Mouse (Mus musculus) MEL (cell line): Measurements from ENCODE around the gene Aph1c. TPM values are rescaled to one million over a fixed set of nuclear protein-coding genes. Genes with fewer than 3 reads are reported as not detected.

Source experiments
- DNase-seq: peaks from one replicate; pipeline ENCODE4 v3.0.0; 2011; ENCODE audit warnings: low read depth, low spot score
- H3K27ac ChIP-seq: 2 replicates; pipeline ENCODE4 v1.5.1; 2012; ENCODE audit warnings: low read depth, mild to moderate bottlenecking, control low read depth, low read length, moderate library complexity; ENCODE audit not compliant: control insufficient read depth
- H3K27me3 ChIP-seq, 2 experiments: fragments of 150-350 bp in 1 of 2; sonication (generic) in 1 of 2; 2 replicates each; pipeline ENCODE4 v1.6.1; 2012; ENCODE audit warnings: low read length in 2 of 2, mild to moderate bottlenecking in 2 of 2, improper control_type of control experiment in 1 of 2, moderate library complexity in 1 of 2; ENCODE audit not compliant: insufficient read depth in 2 of 2, control insufficient read depth in 1 of 2
- H3K36me3 ChIP-seq, 2 experiments: 2 replicates each; pipeline ENCODE4 v1.6.1; 2012 to 2014; ENCODE audit warnings: low read length in 2 of 2, improper control_type of control experiment in 1 of 2, inconsistent platforms in 1 of 2, mild to moderate bottlenecking in 1 of 2; ENCODE audit not compliant: insufficient read depth in 2 of 2, control insufficient read depth in 1 of 2
- H3K4me1 ChIP-seq, 2 experiments: fragments of 150-350 bp in 1 of 2; sonication (generic) in 1 of 2; 2 replicates each; pipeline ENCODE4 v1.6.1; 2012; ENCODE audit warnings: low read length in 2 of 2, improper control_type of control experiment in 1 of 2, mild to moderate bottlenecking in 1 of 2; ENCODE audit not compliant: insufficient read depth in 2 of 2, control insufficient read depth in 1 of 2
- H3K4me3 ChIP-seq, 2 experiments: fragments of 150-350 bp in 1 of 2; sonication (generic) in 1 of 2; 2 replicates each; pipeline ENCODE4 v1.5.1; 2012; ENCODE audit warnings: low read depth in 2 of 2, low read length in 2 of 2, mild to moderate bottlenecking in 2 of 2, moderate library complexity in 2 of 2, control low read depth in 1 of 2, improper control_type of control experiment in 1 of 2; ENCODE audit not compliant: control insufficient read depth in 1 of 2, insufficient read depth in 1 of 2
- H3K79me2 ChIP-seq: 2 replicates; pipeline ENCODE4 v1.6.1; 2012; ENCODE audit warnings: mild to moderate bottlenecking, low read length, moderate library complexity; ENCODE audit not compliant: control insufficient read depth, poor library complexity, insufficient read depth
- H3K9ac ChIP-seq: 2 replicates; pipeline ENCODE4 v1.6.1; 2012; ENCODE audit warnings: low read depth, mild to moderate bottlenecking, control low read depth, low read length, moderate library complexity; ENCODE audit not compliant: control insufficient read depth, poor library complexity, severe bottlenecking
- H3K9me3 ChIP-seq: fragments of 150-350 bp; sonication (generic); replicated peaks from 2 replicates; pipeline ENCODE4 v1.6.1; 2012; ENCODE audit warnings: mild to moderate bottlenecking, low read length, improper control_type of control experiment, moderate library complexity; ENCODE audit not compliant: insufficient read depth
- BHLHE40 ChIP-seq: IDR thresholded peaks from 2 replicates; pipeline ENCODE4 v1.6.1; 2012; ENCODE audit warnings: low read depth, mild to moderate bottlenecking, inconsistent platforms, low read length, improper control_type of control experiment, borderline replicate concordance
- CHD1 ChIP-seq: IDR thresholded peaks from 2 replicates; pipeline ENCODE4 v1.6.1; 2012; ENCODE audit warnings: low read depth, mild to moderate bottlenecking, inconsistent platforms, low read length, improper control_type of control experiment
- CTCF ChIP-seq, 3 experiments: IDR thresholded peaks in 2 of 3; conservative IDR thresholded peaks in 1 of 3; 2 replicates each; pipeline ENCODE4 v1.5.1; 2011 to 2012; ENCODE audit warnings: low read length in 3 of 3, low read depth in 2 of 3, mild to moderate bottlenecking in 2 of 3, improper control_type of control experiment in 1 of 3, inconsistent platforms in 1 of 3, mixed read lengths in 1 of 3, moderate library complexity in 1 of 3; ENCODE audit not compliant: control insufficient read depth in 1 of 3, insufficient read depth in 1 of 3, poor library complexity in 1 of 3, severe bottlenecking in 1 of 3
- EP300 ChIP-seq, 2 experiments: IDR thresholded peaks; 2 replicates each; pipeline ENCODE4 v1.6.1; 2011; ENCODE audit warnings: improper control_type of control experiment in 2 of 2, low read length in 2 of 2, low read depth in 1 of 2, mild to moderate bottlenecking in 1 of 2
- GABPA ChIP-seq: IDR thresholded peaks from 2 replicates; pipeline ENCODE4 v1.6.1; 2012; ENCODE audit warnings: low read depth, mild to moderate bottlenecking, inconsistent platforms, low read length, improper control_type of control experiment, moderate library complexity
- HCFC1 ChIP-seq: IDR thresholded peaks from 2 replicates; pipeline ENCODE4 v1.6.1; 2012; ENCODE audit warnings: low read depth, mild to moderate bottlenecking, inconsistent platforms, low read length, improper control_type of control experiment, moderate library complexity
- KAT2A ChIP-seq: conservative IDR thresholded peaks from 2 replicates; pipeline ENCODE4 v1.6.1; 2012; ENCODE audit warnings: low read depth, low read length, improper control_type of control experiment, inconsistent platforms
- MAZ ChIP-seq: IDR thresholded peaks from 2 replicates; pipeline ENCODE4 v1.6.1; 2012; ENCODE audit warnings: low read depth, mild to moderate bottlenecking, inconsistent platforms, low read length, improper control_type of control experiment
- MXI1 ChIP-seq: IDR thresholded peaks from 2 replicates; pipeline ENCODE4 v1.6.1; 2011; ENCODE audit warnings: mild to moderate bottlenecking, low read depth, low read length, improper control_type of control experiment
- MYB ChIP-seq: IDR thresholded peaks from 2 replicates; pipeline ENCODE4 v1.6.1; 2011; ENCODE audit warnings: mild to moderate bottlenecking, low read depth, low read length, improper control_type of control experiment
- POLR2AphosphoS2 ChIP-seq: IDR thresholded peaks from 2 replicates; pipeline ENCODE4 v1.6.1; 2011; ENCODE audit warnings: low read length, improper control_type of control experiment
- POLR2AphosphoS5 ChIP-seq: IDR thresholded peaks from 2 replicates; pipeline ENCODE4 v1.6.1; 2012; ENCODE audit warnings: low read depth, borderline replicate concordance, mild to moderate bottlenecking, inconsistent platforms, low read length, moderate library complexity, mixed read lengths
- RAD21 ChIP-seq: IDR thresholded peaks from 2 replicates; pipeline ENCODE4 v1.6.1; 2011; ENCODE audit warnings: mild to moderate bottlenecking, low read depth, low read length, improper control_type of control experiment
- RCOR1 ChIP-seq: IDR thresholded peaks from 2 replicates; pipeline ENCODE4 v1.6.1; 2012; ENCODE audit warnings: low read depth, mild to moderate bottlenecking, inconsistent platforms, low read length, improper control_type of control experiment
- SMC3 ChIP-seq: IDR thresholded peaks from 2 replicates; pipeline ENCODE4 v1.6.1; 2011; ENCODE audit warnings: low read depth, low read length, improper control_type of control experiment
- TAL1 ChIP-seq: IDR thresholded peaks from 2 replicates; pipeline ENCODE4 v1.6.1; 2012; ENCODE audit warnings: mild to moderate bottlenecking, inconsistent platforms, low read length, moderate library complexity, mixed read lengths
- TCF12 ChIP-seq: IDR thresholded peaks from 2 replicates; pipeline ENCODE4 v1.6.1; 2014; ENCODE audit warnings: low read depth, mild to moderate bottlenecking, inconsistent platforms, low read length, improper control_type of control experiment, moderate library complexity
- UBTF ChIP-seq: IDR thresholded peaks from 2 replicates; pipeline ENCODE4 v1.6.1; 2012; ENCODE audit warnings: low read depth, mild to moderate bottlenecking, inconsistent platforms, low read length, improper control_type of control experiment, moderate library complexity, borderline replicate concordance; ENCODE audit not compliant: insufficient read depth
- USF2 ChIP-seq, 2 experiments: IDR thresholded peaks; 2 replicates each; pipeline ENCODE4 v1.6.1; 2011 to 2012; ENCODE audit warnings: improper control_type of control experiment in 2 of 2, low read length in 2 of 2, borderline replicate concordance in 1 of 2, inconsistent platforms in 1 of 2, low read depth in 1 of 2, mild to moderate bottlenecking in 1 of 2; ENCODE audit not compliant: insufficient read depth in 1 of 2
- ZNF384 ChIP-seq: IDR thresholded peaks from 2 replicates; pipeline ENCODE4 v1.6.1; 2012; ENCODE audit warnings: low read depth, mild to moderate bottlenecking, inconsistent platforms, low read length, improper control_type of control experiment
- polyA plus RNA-seq, 2 experiments: library from polyadenylated mRNA; stranded (reverse) in 1 of 2; unstranded in 1 of 2; fragments of >175 nt in 1 of 2; fragments of >200 nt in 1 of 2; gene quantifications; 2 replicates each; pipeline versions ENCODE4 v1.2.1 to v1.2.4; 2012; ENCODE audit warnings: low replicate concordance in 2 of 2, low read depth in 1 of 2; ENCODE audit not compliant: insufficient read length in 2 of 2, insufficient read depth in 1 of 2, missing spikeins in 1 of 2
- total RNA-seq: library from RNA; depleted of rRNA; stranded (reverse); fragments of 300-350 nt; gene quantifications from 2 replicates; pipeline ENCODE4 v1.2.3, GENCODE M21; 2012

Aph1c gene
- total and polyA plus RNA-seq, 3 experiments, result 0.23 to 0.39 TPM; not detected in 1

DNA sequence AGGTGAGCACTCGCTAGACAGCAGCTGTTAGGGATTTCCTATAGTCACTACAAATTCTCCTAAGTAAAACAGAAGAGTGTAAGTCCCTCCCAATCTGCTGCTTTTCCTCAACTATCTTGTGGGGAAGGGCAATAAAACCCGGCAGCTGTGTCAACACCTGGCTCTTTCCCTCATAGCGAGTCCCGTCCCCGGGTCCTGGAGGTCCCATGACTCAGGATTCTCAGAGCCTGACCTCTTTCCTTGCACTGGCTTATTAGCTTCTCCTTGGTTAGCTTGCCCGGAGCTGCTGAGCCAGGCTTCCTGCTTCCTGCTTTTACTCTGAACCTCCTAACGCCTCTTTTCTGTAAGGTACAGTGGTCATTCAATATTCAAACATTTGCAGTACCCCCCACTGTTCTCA is 21.3 kb upstream of the Aph1c start:
- H3K9me3 ChIP-seq, result no peaks in the 10 kb centered on the region
- no peak for TF ChIP-seq MAZ
- TF ChIP-seq, all 39 proteins: peak for 0
- Histone ChIP-seq H3K27ac (no peak overlapping the region), H3K79me2 (no peaks in the 10 kb centered on the region), H3K4me1 (no peaks in the 10 kb centered on the region), H3K4me3 (no peak overlapping the region), H3K9ac (no peak overlapping the region), H3K27me3 (no peaks in the 10 kb centered on the region), H3K36me3 (peaks cover 0 to 2% of the 10 kb centered on the region in 2 experiments; a peak in 2 of 4 replicates)
- DNase-seq, result no peak

DNA sequence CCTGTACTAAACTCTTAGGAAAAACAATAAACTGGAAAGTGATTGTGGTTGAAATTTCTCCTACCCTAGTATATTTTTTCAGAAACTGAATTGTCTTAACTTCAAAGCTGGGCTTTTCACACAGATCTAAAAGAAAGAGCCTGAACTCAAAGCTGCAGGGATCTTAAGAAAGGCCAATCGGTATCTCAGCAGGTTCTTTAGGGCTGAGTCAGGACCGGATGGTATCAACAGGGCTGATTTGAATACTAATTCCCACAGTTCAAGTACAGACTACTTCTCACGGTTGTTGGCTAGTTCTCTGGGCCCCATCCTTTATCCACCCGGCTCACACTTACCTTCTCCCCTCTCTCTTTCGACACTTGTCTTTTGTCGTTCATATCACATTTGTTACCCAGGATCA is 18.1 kb upstream of the Aph1c start:
- H3K4me3 ChIP-seq, result no peak overlapping the region
- peaks cover 0 to 1% of the 10 kb centered on the region in 2 experiments; a peak in 2 of 4 replicates for H3K36me3 ChIP-seq
- H3K4me1 ChIP-seq, result no peaks in the 10 kb centered on the region
- no peaks in the 10 kb centered on the region for H3K79me2 ChIP-seq
- H3K27me3 ChIP-seq, result no peaks in the 10 kb centered on the region
- H3K9me3 ChIP-seq, result no peaks in the 10 kb centered on the region
- TF ChIP-seq EP300 (IDR thresholded peaks at IDR 0.05; ENCODE audit: low read depth in 1 of 2, low read length in 2 of 2), result no peak
- TF ChIP-seq RAD21, result no peak
- TF ChIP-seq CTCF (IDR thresholded peaks at IDR 0.05 in 2 of 3, conservative IDR thresholded peaks at IDR 0.05 in 1 of 3; ENCODE audit: control insufficient read depth in 1 of 3, insufficient read depth in 1 of 3, low read depth in 2 of 3, low read length in 3 of 3, poor library complexity in 1 of 3, severe bottlenecking in 1 of 3), result no peak
- no peak for TF ChIP-seq POLR2AphosphoS5
- TF ChIP-seq KAT2A, result no peak
- no peak for TF ChIP-seq MXI1
- no peak for TF ChIP-seq CHD1
- H3K9ac ChIP-seq, result no peak overlapping the region
- H3K27ac ChIP-seq, result no peak overlapping the region
- no peak for DNase-seq

DNA sequence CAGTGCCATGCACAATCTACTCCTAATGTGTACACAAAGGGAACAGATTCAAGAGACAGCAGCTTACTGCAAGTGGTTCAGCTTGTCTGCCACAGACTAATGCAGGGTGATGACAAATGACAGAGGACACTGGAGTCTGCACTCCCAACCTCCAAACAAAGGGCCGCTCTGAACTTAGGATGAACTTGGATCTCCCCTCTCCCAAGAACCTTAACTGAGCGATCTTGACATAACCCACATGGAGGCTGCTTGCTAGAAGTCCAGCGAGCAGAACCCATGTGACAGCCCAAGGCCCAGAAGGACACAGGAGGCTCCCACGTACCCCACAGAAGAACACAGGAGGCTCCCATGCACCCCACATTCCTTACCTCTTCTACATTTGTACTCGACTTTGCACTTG is 16.4 kb upstream of the Aph1c start:
- Histone ChIP-seq H3K27me3 (no peaks in the 10 kb centered on the region), H3K9me3 (no peaks in the 10 kb centered on the region), H3K27ac (no peak overlapping the region)
- TF ChIP-seq KAT2A, result no peak
- no peak for TF ChIP-seq HCFC1
- no peak for TF ChIP-seq GABPA
- TF ChIP-seq MYB, result no peak
- no peak for TF ChIP-seq USF2 (IDR thresholded peaks at IDR 0.05; ENCODE audit: borderline replicate concordance in 1 of 2, insufficient read depth in 1 of 2, low read depth in 1 of 2, low read length in 2 of 2)
- no peak for TF ChIP-seq CTCF (IDR thresholded peaks at IDR 0.05 in 2 of 3, conservative IDR thresholded peaks at IDR 0.05 in 1 of 3; ENCODE audit: control insufficient read depth in 1 of 3, insufficient read depth in 1 of 3, low read depth in 2 of 3, low read length in 3 of 3, poor library complexity in 1 of 3, severe bottlenecking in 1 of 3)
- no peak for TF ChIP-seq TCF12
- no peak for TF ChIP-seq POLR2AphosphoS2
- TF ChIP-seq UBTF, result no peak
- no peak for TF ChIP-seq MAZ
- TF ChIP-seq ZNF384, result no peak
- TF ChIP-seq BHLHE40, result no peak
- no peak for TF ChIP-seq SMC3
- no peak for TF ChIP-seq EP300 (IDR thresholded peaks at IDR 0.05; ENCODE audit: low read depth in 1 of 2, low read length in 2 of 2)
- no peak for TF ChIP-seq TAL1
- TF ChIP-seq RCOR1, result no peak
- TF ChIP-seq, all 39 proteins: peak for 0
- DNase-seq, result no peak
- no peaks in the 10 kb centered on the region for H3K79me2 ChIP-seq
- H3K36me3 ChIP-seq, result peaks cover 0 to 1% of the 10 kb centered on the region in 2 experiments; a peak in 2 of 4 replicates
- H3K9ac ChIP-seq, result no peak overlapping the region
- H3K4me3 ChIP-seq, result no peak overlapping the region
- H3K4me1 ChIP-seq, result no peaks in the 10 kb centered on the region
